Mouse (Mus musculus) midbrain, postnatal 0 days (tissue): ENCODE data around the gene Rrn3. TPM values are rescaled to one million over a fixed set of nuclear protein-coding genes. Genes with fewer than 3 reads are reported as not detected.
A peak's percentile ranks its signal among the peaks of the same experiment; 100 is the strongest.
"Not testable (repeated sequence)": the region's sequence is repeated elsewhere in the genome, so short reads cannot be mapped to it uniquely, and the experiment has no call there.

Experiments used
- ATAC-seq: fragments of 200-750 bp; cut with Nextera tagmentation; 2 replicates; pipeline ENCODE4 v1.8.0; 2017; ENCODE audit warnings: moderate number of reproducible peaks, mild to moderate bottlenecking, moderate TSS enrichment, moderate library complexity; ENCODE audit not compliant: low FRiP score
- DNase-seq: peaks from one replicate; pipeline ENCODE4 v3.0.0-alpha.2; 2015; ENCODE audit warnings: low spot score
- H3K27ac ChIP-seq: fragments of 300-500 bp; sonication (generic); 2 replicates; pipeline ENCODE4 v1.5.1; 2014; ENCODE audit warnings: low read depth, mild to moderate bottlenecking, low read length, mixed read lengths
- H3K27me3 ChIP-seq: fragments of 300-500 bp; sonication (generic); 2 replicates; pipeline ENCODE4 v1.6.1; 2014; ENCODE audit warnings: low read length, control low read depth, mixed read lengths; ENCODE audit not compliant: insufficient read depth
- H3K36me3 ChIP-seq: fragments of 300-500 bp; sonication (generic); 2 replicates; pipeline ENCODE4 v1.6.1; 2014; ENCODE audit warnings: low read length, control low read depth, mixed read lengths; ENCODE audit not compliant: insufficient read depth
- H3K4me1 ChIP-seq: fragments of 300-500 bp; sonication (generic); 2 replicates; pipeline ENCODE4 v1.6.1; 2014; ENCODE audit warnings: mild to moderate bottlenecking, control low read depth, antibody characterized with exemption, low read length, mixed read lengths; ENCODE audit not compliant: insufficient read depth
- H3K4me2 ChIP-seq: fragments of 300-500 bp; sonication (generic); 2 replicates; pipeline ENCODE4 v1.6.1; 2014; ENCODE audit warnings: low read depth, mild to moderate bottlenecking, low read length, mixed read lengths; ENCODE audit not compliant: poor library complexity, severe bottlenecking
- H3K4me3 ChIP-seq: fragments of 300-500 bp; sonication (generic); 2 replicates; pipeline ENCODE4 v1.5.1; 2014; ENCODE audit warnings: low read depth, mild to moderate bottlenecking, low read length, moderate library complexity
- H3K9ac ChIP-seq: fragments of 300-500 bp; sonication (generic); replicated peaks from 2 replicates; pipeline ENCODE4 v1.6.1; 2014; ENCODE audit warnings: mild to moderate bottlenecking, low read length, moderate library complexity, mixed read lengths; ENCODE audit not compliant: poor library complexity, severe bottlenecking
- H3K9me3 ChIP-seq: fragments of 300-500 bp; sonication (generic); 2 replicates; pipeline ENCODE4 v1.6.1; 2016; ENCODE audit warnings: low read length, control low read depth
- CTCF ChIP-seq: IDR thresholded peaks from 2 replicates; pipeline ENCODE4 v1.5.1; 2016; ENCODE audit warnings: antibody characterized with exemption, mild to moderate bottlenecking
- WGBS: fragments of 180-500 bp; shearing (Covaris S2); extraction: QIAGEN DNeasy Blood & Tissue Kit; methylation state at CpG from one replicate; pipeline ENCODE4 v1.1.7; 2014; 5-methylcytosine and 5-hydroxymethylcytosine counted together
- polyA plus RNA-seq: library from polyadenylated mRNA; unstranded; fragments of >200 nt; fragmentation: Nextera tagmentation; extraction: Ambion mirVana; gene quantifications from 2 replicates; pipeline ENCODE4 v1.2.1, GENCODE M21; 2015
- total RNA-seq: library from RNA; depleted of rRNA; stranded (reverse); fragments of >200 nt; gene quantifications from 2 replicates; pipeline ENCODE4 v1.2.3, GENCODE M21; 2014

Rrn3 gene
- total and polyA plus RNA-seq, 2 experiments from 2014 or later, result 77.5 to 80.8 TPM

GRCm38 (mm10) chr16:13774651-13775050, 5.9 kb upstream of the Rrn3 start:
- not testable (repeated sequence) for H3K4me1 ChIP-seq, H3K4me2 ChIP-seq, ATAC-seq, H3K27me3 ChIP-seq, H3K36me3 ChIP-seq, H3K27ac ChIP-seq, DNase-seq, H3K9me3 ChIP-seq, H3K4me3 ChIP-seq, H3K9ac ChIP-seq
- WGBS, result 88% methylated on average over 3 of the region's 3 CpGs

GRCm38 (mm10) chr16:13781216-13781615, 708 bp downstream of the Rrn3 start:
- peak overlapping the region; percentile 81 for H3K27ac ChIP-seq
- H3K27me3 ChIP-seq, result no peaks in the 10 kb centered on the region
- peak overlapping the region; percentile 88 for H3K4me3 ChIP-seq
- peak overlapping the region; percentile 75 for H3K4me2 ChIP-seq
- peak; percentile 33; the same call in 1 of the 2 replicates for ATAC-seq
- DNase-seq, result no peak
- H3K9me3 ChIP-seq, result no peaks in the 10 kb centered on the region
- H3K4me1 ChIP-seq, result peaks cover 12% of the 10 kb centered on the region; the same call in 1 of the 2 replicates
- 41% methylated on average over 8 of the region's 8 CpGs for WGBS
- peak overlapping the region; percentile 93 for H3K9ac ChIP-seq
- no peak for TF ChIP-seq CTCF
- H3K36me3 ChIP-seq, result peaks cover 16% of the 10 kb centered on the region

GRCm38 (mm10) chr16:13785932-13786331, 5.4 kb downstream of the Rrn3 start:
- DNase-seq (no peak), ATAC-seq (no peak)
- peaks cover 5% of the 10 kb centered on the region; the same call in 1 of the 2 replicates for H3K4me1 ChIP-seq
- H3K36me3 ChIP-seq, result peaks cover 40% of the 10 kb centered on the region
- H3K4me3 ChIP-seq, result no peak overlapping the region
- TF ChIP-seq CTCF, result no peak
- no peaks in the 10 kb centered on the region for H3K27me3 ChIP-seq
- no peak overlapping the region for H3K9ac ChIP-seq
- H3K27ac ChIP-seq, result no peak overlapping the region
- H3K9me3 ChIP-seq, result no peaks in the 10 kb centered on the region
- H3K4me2 ChIP-seq, result no peak overlapping the region
- 86% methylated on average over 3 of the region's 3 CpGs for WGBS

- H3K27me3 ChIP-seq, H3K4me1 ChIP-seq, H3K9me3 ChIP-seq, DNase-seq, H3K27ac ChIP-seq, H3K4me3 ChIP-seq, H3K9ac ChIP-seq, H3K4me2 ChIP-seq, ATAC-seq: not testable (repeated sequence)
- H3K36me3 ChIP-seq, result peaks cover 56% of the 10 kb centered on the region
- 97% methylated on average over 2 of the region's 2 CpGs for WGBS
Measured at GRCm38 (mm10) chr16:13793441-13793840, 12.9 kb downstream of the Rrn3 start.

DNA sequence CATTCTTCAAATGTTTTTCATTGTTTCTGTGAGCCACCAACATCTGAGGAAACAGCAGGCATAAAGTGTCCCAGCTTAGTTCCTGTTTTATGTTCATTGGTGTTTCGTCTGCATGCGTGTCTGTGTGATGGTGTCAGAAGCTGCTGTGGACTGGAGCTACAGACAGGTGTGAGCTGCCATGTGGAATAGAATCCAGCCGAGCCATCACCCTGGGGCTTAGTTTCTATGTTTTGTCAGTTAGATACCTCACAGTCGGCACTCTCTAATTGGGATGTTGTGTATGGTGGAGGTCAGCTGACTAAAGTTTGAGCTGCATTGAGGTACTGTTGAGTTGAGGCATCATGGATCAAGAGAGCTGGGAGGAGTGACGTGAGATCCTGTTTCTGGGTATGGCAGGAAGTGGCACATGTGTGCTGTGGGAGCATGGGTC, 16.3 kb downstream of the Rrn3 start:
- no peak overlapping the region for H3K4me2 ChIP-seq
- no peaks in the 10 kb centered on the region for H3K4me1 ChIP-seq
- no peak overlapping the region for H3K9ac ChIP-seq
- H3K9me3 ChIP-seq, result no peaks in the 10 kb centered on the region
- WGBS, result 94% methylated on average over 5 of the region's 5 CpGs
- no peak for TF ChIP-seq CTCF
- H3K36me3 ChIP-seq, result peaks cover 48% of the 10 kb centered on the region
- no peak for ATAC-seq
- no peak for DNase-seq
- H3K27me3 ChIP-seq, result no peaks in the 10 kb centered on the region
- H3K4me3 ChIP-seq, result no peak overlapping the region
- no peak overlapping the region for H3K27ac ChIP-seq

DNA sequence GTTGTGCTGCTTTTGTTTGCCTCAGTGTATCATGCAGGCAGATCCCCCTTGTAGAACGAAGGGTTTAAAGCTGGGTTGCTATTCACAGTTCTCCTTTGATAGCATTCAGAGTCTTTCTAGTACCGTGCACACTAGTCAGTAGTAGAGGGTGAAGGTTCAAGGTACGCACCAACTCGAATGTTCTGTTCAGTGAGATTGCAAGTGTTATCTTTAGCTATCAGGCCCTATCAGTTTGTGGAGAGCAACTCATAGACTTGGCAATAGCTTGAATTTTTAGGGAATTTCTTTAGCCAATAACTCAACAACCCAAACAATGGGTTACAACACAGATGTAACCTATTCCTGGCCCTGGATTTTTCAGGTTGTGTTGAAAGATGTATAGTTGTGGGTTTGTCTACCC, 20.7 kb downstream of the Rrn3 start:
- H3K36me3 ChIP-seq, result peaks cover 44% of the 10 kb centered on the region

More for the DNA sequence above, 20.7 kb downstream of the Rrn3 start:
- no peaks in the 10 kb centered on the region for H3K9me3 ChIP-seq
- ATAC-seq, result no peak
- H3K4me1 ChIP-seq, result no peaks in the 10 kb centered on the region
- 95% methylated on average over 4 of the region's 4 CpGs for WGBS
- no peak for TF ChIP-seq CTCF
- H3K4me2 ChIP-seq, result no peak overlapping the region
- no peak overlapping the region for H3K9ac ChIP-seq
- H3K27me3 ChIP-seq, result no peaks in the 10 kb centered on the region
- no peak for DNase-seq
- H3K27ac ChIP-seq, result no peak overlapping the region
- no peak overlapping the region for H3K4me3 ChIP-seq
